Mouse (Mus musculus) layer of hippocampus, adult 8-10 months (tissue): ENCODE data around the gene Dhrs11. TPM values are rescaled to one million over a fixed set of nuclear protein-coding genes. Genes with fewer than 3 reads are reported as not detected.

Source experiments
- DNase-seq, 2 experiments: peaks; one replicate each; pipeline ENCODE4 v3.0.0; 2022; ENCODE audit warnings: low spot score in 2 of 2
- total RNA-seq, 4 experiments: library from RNA; stranded (reverse); gene quantifications; 2 replicates each; pipeline ENCODE4 v1.2.4; 2022

The Dhrs11 gene
- total RNA-seq, 4 experiments from 2014 or later = 5.6 to 8.5 (median 6.5) TPM

DNA sequence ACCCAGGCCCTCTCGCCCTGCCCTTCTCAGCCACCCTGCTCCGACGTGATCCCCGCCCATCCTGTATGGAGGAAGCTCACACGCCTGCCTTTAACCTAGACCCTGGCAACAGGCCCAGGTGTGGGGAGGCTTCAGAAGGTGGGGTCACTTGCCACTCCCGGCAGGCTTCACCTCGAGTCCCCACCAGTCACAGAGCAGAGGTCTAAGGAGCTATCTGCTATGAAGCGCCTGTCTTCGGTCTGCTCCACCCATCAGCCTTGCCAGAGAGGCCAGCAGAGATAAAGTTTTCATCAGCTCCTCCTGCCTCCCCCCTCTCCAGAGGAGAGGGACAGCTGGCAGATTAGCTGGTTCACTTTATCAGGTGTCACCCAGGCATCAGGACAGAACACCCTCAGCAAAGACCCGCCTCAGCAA lies 5.3 kb downstream of the Dhrs11 start:
- no peak for DNase-seq

DNA sequence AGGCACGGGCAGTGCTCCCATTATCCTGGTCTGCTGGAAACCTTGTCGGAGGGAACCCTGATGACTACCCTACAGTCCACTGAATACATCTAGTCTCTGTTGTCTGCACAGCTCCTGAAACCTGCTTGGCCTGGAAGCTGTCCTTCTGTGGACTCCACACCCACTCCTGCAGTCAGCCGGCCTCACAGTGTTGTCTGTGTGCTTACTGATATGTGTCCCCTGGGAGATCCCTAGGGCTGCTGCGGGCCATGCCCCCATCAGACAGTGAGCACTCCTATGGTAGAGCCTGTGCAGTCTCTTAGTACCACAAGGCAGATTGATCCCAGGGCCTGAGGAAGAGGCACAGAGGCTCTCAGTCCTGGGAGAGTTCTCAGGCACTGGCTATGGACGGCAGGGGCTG lies 6.3 kb downstream of the Dhrs11 start:
- DNase-seq = no peak

DNA sequence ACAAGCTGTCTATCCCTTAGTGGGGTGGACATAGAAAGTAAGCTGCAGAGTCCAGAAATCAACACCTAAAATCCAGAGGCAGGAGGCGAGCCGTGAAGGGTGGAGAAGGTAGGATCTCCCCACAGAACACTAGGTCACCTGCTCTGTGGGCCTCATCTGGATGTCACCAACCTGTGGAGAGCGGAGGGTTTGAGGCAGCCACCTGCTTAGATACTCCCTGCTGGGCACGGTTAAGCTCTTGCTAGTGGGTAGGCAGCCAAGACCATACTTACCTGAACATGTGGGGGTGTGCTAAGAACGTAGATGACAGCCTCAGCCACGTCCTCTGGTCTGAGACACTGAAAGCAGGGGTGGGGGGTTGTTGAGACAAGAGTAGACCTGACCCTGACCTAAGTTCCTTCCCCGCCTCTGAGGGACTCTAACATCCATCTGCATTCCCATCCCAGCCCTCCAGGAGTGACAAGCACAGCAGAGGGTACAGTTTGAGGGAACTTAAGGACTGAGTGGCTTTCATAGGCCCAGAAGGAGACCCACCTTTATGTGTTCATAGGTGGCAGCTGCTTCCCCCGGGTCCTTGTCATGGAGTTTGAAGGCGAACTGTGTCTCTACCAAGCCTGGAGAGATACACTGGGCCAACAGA lies 7.5 kb downstream of the Dhrs11 start:
- no peak for DNase-seq

DNA sequence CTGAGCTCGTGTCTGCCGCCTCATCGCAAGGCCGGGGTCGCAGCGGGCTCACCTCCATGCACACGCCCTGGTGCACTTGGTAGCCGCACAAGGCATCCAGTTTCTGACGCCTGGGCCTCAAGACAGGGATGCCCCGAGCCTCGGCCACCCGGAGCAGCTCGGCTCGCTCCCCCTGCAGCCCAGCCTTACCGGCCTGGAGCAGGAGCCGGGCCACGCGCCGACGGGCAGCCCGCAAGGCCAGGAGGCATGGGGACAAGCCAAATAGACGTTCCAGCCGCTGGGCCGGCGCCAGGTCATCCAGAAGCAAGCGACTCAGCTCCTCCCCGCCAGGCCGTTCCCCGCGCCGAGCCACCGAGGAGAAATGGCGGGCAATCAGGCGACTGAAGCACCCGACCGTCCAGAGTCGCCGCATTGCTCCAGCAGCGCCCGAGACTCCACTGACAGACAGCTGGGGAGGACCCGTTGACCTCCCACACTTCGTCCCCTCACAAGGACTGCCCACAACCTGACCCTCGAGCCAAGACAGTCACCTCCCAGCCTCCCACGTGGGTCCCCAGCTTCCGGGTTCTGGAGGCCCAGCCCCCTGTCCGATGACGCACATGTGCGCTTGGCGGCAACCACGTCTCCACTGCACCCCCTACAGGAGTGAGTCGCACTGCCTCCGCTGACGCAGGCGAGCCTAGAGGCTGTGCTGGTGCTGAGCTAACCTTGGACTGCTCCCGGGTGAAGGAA lies 9.7 kb downstream of the Dhrs11 start, which contains the start of gene Mrm1:
Gene Mrm1 (minus strand): TSS at position 555 of the 732 bp plus-strand sequence.
- DNase-seq = peak; percentile 92

DNA sequence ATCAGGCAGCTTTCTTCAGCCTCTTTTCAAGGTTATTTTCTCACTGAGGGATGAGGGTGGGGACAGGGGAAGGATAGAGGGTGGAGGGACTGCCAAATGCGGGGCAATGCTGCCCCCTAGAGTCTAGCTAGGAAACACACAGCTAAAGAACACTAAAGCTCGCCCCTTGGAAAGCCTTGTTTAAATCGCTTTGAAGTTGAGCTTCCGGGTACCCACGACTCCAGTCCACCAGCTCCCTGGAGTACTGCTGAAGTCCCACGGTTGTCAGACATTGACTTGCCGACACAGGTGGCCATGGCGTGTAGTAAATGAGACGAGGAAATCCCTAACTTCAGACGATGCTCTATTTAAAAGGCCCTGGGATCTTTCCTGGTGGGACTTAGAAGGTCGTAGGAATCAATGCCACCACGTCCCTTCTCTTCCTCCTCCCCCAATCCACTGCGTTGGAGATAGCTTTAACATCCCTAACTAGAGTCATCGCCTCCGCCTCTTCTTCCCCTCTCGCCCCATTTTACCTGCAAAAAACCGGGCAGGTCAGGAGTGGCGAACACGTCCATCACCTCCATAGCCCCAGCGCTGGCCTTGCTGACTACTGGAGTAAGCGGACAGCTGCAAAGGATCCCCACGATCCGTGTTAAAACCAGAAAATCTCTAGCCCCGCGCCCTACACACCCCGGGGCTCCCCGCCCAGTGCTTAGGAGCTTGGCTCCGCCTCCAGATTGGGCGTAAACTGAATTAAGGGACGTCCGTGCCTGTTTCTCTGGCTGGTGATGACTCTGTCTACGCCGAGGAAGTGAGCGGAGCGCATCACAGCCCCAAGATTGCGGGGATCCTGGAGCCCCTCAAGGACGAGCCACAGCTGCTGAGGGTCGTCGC lies 10.5 kb downstream of the Dhrs11 start:
- peak; percentile 66 to 67 for DNase-seq

DNA sequence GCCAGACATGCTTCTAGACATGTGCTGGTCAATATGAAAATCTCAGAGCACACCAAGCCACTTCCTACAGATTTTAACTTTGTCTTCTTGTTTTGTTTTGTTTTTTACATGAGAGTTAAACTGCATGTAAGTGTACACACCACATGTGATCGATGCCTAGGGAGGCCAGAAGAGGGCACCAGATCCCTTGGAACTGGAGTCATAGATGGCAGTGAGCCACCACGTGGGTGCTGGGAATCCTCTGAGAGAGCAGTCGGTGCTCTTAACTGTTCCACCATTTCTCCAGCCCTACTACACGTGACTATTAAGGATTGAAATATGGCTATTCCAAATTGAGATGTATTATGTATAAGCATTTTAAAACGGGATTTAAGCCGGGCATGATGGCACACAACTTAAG lies 11.4 kb downstream of the Dhrs11 start:
- DNase-seq = no peak

DNA sequence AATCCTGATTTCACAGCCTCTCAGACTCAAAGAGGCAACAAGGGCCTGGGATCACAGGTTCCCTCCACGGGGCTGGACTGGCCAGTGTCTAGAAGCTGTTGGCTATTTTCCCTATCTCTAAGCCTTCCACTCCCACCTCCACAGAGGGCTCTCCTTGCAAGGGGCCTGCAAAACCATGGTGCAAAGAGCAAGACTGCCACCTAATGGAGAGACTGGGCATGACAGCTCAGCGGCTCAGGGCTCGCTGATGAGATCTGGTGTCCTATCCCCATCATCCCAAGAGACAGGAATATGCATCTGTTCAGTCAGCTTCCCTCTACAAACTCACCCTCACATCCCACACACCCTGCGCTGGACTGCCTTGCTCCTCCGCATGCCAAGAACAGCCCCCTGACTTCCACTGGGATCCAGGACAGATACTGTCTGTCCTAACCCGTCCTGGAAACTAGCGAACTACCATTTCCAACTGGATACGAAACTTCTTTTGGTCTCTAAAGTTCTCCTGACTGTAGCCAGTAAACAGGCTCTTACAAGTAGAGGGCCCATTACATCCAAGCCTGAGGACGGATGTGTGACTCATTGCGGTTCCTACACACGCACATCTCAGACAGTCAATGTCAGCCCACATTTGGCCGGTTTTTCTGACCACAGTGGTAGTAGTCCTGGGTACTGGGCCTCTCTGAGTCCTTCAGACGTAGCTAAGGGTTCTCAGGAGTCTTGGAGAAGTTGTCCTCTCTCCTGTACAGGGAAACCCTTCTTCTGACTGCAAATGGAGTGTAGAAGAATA lies 14.9 kb downstream of the Dhrs11 start:
- DNase-seq = peak in 1 of 2 experiments; percentile 79

DNA sequence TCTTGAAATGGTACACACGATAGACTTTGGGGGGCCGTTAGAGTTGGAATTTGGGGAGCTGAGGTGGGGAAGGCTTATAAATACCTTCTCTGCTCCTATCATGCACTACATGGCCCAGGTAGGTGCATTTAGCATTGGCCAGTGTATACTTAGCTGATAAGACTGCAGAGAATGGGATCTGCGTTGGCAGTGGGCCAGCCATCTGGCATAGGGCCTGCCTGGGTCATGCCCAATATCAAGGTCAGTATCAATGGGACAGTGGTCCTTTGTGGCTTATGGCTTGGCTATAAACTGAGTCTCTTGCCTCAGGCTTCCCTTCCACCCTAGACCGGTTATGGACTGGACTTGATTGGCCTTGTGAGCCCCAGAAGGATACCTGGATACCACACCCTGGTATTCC lies 24.4 kb downstream of the Dhrs11 start:
- no peak for DNase-seq

DNA sequence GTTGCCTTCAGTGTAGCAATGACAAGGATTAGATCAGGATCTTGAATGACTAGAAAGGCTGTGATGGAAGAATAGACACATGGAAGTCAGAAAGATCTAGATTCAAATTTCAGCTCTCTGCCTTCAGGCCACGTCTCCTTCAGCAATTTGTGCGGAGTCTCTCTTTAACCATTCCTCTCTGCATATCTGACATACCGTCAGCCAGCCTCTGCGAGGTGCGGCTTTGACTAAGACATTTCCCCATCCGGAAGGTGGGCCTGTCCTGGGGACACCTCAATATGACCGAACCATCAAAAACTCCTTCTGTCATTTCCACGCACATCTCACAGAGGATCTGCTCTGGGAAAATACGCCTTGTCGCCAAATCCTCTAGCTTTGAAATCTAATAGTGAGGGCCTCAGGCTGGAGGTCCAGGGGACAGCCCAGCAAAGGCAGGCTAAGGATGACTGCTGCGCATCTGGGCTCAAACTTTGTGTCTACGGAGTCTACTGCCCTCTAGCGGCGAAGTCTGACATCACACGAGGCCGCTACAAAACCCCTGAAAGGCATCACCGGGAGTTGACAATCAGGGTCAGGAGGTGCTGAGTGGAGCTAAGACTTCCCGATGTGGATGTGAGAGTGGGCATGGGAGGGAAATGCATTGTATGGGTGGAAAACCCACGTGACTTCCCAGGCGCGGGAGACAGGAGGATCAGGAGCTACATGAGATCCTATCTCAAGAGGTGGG lies 31.0 kb downstream of the Dhrs11 start:
- peak in 1 of 2 experiments; percentile 67 for DNase-seq

DNA sequence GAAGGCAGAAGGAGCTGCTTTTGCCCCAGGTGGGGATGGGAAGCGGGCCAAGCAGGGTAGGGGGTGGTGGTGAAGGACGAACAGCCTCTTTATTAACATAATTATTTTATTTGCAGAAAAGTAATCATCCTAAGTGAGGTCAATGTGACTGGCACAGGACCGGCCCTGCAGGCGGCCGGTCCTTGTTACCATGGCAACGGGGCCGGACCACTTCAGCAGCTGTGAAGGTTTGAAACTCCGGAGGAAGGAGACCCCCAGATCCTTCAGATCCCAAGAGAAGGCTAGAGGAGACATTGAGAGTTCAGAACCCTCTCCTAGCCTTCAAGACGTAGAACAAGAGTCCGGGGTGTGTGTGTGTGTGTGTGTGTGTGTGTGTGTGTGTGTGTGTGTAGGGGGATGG lies 31.8 kb downstream of the Dhrs11 start:
- DNase-seq = no peak

DNA sequence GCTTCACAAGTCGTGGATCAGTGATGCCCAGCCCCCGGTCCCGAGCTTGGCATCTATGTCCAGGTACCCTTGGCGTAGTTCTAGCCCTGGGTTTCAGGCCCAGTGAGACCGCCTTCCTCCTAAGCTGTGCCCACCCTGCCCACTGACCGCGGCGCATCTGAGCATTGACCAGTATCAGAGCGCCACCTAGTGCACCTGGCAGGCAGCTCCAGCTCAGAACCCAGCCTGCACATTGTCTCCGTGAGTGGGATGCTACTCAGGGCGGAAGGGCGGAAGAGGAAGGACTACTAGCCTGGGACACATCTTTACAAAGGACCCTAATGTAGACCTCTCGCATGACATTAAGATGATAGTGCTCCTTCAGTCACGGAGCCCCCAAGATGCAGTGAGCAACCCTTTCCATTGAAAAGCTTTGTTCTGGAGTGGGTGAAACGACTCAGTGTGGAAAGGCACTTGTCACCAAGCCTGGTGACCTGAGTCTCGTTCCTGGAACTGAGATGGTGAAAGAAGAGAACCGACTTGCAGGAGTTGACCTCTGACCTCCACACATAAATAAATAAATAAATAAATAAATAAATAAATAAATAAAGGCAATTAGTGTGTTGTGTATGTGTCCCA lies 34.2 kb downstream of the Dhrs11 start:
- peak; percentile 36 to 80 for DNase-seq

DNA sequence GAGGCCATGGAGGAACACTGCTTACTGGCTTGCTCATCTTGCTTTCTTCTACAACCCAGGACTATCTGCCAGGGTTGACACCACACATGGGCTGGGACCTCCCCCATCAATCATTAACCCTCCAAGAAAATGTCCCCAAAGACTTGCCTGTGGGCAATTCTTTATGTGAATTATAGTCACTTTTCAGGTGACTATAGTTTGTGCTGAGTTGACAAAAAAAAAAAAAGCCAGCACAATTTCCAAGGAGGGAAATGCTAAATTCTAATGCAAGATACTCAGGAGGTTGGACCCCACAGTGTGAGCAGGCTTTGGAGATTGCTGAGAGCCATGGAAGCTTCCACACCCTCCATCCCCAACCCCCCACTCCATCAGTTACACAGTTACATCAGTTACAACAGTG lies 35.2 kb downstream of the Dhrs11 start:
- no peak for DNase-seq

DNA sequence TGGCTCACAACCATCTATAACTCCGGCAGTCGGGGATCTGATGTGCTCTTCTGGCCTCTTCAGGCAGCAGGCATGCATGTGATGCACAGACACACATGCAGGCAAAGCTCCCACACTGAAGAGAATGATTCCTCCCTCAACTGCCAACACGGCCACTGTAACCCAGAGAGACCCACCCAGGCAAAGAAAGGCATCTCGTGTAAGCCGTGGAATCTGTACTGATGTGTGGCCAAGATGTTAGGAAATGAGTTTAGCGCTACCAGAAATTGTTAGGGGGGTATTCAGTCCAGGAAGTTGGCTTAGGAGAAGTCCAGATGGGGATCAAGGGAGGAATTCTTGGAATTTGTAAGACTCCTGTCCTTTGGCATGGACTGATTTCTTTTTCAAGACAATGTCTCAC lies 38.4 kb downstream of the Dhrs11 start:
- no peak for DNase-seq

DNA sequence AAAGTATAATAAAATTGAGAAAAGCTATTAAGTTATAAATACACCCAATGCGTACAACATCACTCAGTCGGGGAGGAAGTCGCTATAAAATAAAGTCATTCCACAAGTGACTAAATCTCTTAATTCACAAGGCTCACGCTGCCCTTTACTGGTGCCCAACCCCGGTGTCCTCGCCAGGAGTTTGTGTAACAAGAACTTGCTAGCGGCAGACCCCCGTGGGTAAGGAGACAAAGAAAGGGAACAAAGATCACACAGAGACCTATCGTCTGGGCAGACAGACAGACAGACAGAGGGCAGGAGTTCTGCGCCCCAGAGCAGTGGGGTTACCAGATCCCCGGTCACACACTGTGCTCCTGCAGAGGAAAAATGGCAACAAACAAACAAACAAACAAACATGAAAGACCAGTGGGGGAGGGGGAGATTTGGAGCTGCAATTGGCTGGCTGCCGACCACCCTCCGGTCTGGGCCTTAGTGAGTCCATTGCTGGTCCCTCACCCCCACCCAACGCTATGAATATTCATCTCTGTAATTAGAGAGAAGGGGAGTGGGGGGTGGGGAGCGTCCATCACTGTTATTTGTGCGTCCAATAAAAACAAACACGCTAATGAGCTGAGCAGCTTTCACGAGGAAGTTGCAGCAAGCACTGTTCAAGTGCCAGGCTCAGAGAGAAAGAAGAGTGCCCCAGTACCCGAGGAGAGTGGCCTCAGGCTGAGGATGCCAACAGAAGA lies 48.5 kb downstream of the Dhrs11 start:
- no peak for DNase-seq

DNA sequence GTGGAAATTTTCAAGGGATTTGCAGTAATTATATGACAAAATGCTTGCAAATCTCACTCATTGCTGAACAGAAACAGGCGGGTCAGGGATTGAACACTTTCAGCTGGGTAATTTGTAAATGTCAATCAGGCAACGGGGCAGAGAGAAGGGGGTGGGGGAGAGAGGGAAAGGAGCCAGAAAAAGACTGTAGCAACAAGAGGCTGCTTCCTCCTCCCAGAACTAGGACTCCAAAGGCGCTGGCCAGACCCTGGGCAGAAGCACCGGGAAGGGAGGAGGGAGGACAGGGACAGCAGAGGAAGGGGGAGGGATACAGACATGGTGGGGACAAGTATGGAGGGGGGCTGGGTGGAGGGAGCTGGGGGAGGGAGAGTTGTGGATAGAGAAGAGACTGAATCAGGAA lies 53.2 kb downstream of the Dhrs11 start:
- no peak for DNase-seq

DNA sequence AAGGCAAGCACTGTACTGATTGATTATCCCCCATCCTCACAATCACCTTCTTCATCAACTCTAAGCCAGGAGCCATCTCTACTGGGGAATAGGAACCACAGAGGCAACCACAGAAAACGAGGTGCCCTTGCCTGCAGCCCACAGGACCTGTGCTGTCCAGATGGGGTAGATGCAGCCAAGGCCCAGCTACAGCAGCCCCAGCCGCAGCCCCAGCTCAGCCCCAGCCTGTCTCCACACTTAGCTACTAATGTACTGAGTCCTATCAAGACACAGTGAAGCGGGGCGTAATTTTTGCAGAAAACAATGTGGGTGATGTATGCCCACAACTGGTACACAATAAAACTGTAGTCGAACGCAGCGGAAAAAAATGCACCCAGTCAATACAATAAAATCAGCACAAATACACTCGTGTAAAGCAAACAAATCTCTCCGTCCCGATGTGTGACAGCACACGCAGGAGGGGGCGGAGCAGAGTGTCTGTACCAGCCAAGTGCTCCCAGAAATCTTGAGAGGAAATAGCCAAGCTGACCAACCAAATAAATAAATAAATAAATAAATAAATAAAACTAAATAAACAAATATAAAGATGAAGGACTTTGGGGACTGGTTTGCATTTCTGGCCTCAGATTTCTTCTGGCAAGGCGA lies 53.8 kb downstream of the Dhrs11 start:
- no peak for DNase-seq
